Mouse (Mus musculus): ENCODE data around the gene Cnbd2. TPM values are rescaled to one million over a fixed set of nuclear protein-coding genes. Genes with fewer than 3 reads are reported as not detected.

Cnbd2 gene
- polyA plus RNA-seq, 1 experiment = 4.1 TPM

DNA sequence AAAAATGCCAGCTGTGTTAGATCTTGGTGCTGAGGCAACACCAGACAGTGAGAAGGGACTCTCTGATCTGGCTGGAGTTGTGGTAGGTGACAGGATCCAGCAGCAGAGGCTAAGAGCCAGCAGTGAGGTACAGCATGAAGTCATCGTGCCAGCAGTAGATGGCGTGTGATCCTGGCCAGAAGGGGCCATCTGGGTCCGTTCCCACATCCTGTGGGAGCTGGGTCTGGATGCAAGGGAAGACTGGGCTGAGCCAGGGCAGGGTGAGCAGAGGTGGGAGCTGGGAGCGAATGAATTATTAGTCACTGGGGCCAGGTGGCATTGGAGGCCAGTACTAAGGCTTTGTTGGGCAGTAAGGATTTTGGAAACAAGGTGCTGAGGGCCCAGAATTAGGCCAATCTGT, 30.9 kb upstream of the Cnbd2 start:
- no peak overlapping the region for H3ac ChIP-seq (ENCODE audit: control insufficient read depth, insufficient read length)
- no peak overlapping the region for H3K4me3 ChIP-seq
- no peak for TF ChIP-seq REST (IDR thresholded peaks at IDR 0.05; ENCODE audit: insufficient read depth, insufficient read length)
- TF ChIP-seq USF1 (IDR thresholded peaks at IDR 0.05; ENCODE audit: low read depth) = no peak
- TF ChIP-seq MYOD1 (IDR thresholded peaks at IDR 0.05; ENCODE audit: control insufficient read depth in 1 of 3, insufficient read length in 2 of 3, low read depth in 2 of 3) = no peak
- no peak for TF ChIP-seq MYOG (IDR thresholded peaks at IDR 0.05; ENCODE audit: control insufficient read depth in 1 of 3, insufficient read depth in 1 of 3, insufficient read length in 2 of 3, low read depth in 2 of 3)
- no peak for TF ChIP-seq POLR2A (IDR thresholded peaks at IDR 0.05; ENCODE audit: insufficient read length, low read depth)
- TF ChIP-seq TCF3 (IDR thresholded peaks at IDR 0.05; ENCODE audit: insufficient read length, low read depth) = no peak
- TF ChIP-seq TCF12 (IDR thresholded peaks at IDR 0.05; ENCODE audit: insufficient read depth, poor library complexity, severe bottlenecking) = no peak
- TF ChIP-seq POLR2AphosphoS2 (IDR thresholded peaks at IDR 0.05; ENCODE audit: insufficient read length, low read depth) = no peak
- no peak for TF ChIP-seq CEBPB (IDR thresholded peaks at IDR 0.05; ENCODE audit: insufficient read depth, poor library complexity, severe bottlenecking)
- TF ChIP-seq MAX (IDR thresholded peaks at IDR 0.05; ENCODE audit: low read depth) = no peak
- no peak for TF ChIP-seq E2F4 (IDR thresholded peaks at IDR 0.05; ENCODE audit: insufficient read depth)
- no peak for TF ChIP-seq SRF (IDR thresholded peaks at IDR 0.05; ENCODE audit: control insufficient read depth, insufficient read length, low read depth)
- H3K36me3 ChIP-seq (ENCODE audit: control insufficient read depth, insufficient read depth) = peaks cover 20% of the 10 kb centered on the region
- peaks cover 4% of the 10 kb centered on the region for H3K79me2 ChIP-seq (ENCODE audit: control insufficient read depth, insufficient read depth)
- peak overlapping the region; percentile 12 for H3K4me2 ChIP-seq (ENCODE audit: low read depth)
- H3K27me3 ChIP-seq (ENCODE audit: control insufficient read depth, insufficient read depth, insufficient read length) = no peaks in the 10 kb centered on the region

DNA sequence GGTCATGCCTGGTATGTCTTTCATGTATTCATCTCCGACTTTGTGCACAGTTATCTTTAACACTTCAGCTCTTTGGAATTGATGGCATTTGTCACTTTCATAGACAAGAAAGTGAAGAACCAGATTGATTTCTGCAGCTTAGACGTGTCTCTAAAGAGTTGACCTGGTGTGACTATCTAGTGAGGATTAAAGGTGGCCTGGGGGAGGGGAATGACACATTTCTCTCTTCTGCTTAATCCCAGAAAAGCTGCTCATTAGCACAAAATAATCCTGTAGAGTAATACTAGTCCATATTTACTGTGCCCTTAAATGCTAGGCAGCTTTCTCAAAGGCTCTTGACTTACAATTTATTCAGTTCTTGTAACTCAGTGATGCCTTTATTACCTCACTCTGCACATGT, 26.9 kb upstream of the Cnbd2 start:
- Histone ChIP-seq H3K4me3 (no peak overlapping the region), H3K4me2 (ENCODE audit: low read depth) (no peak overlapping the region), H3K27me3 (ENCODE audit: control insufficient read depth, insufficient read depth, insufficient read length) (no peaks in the 10 kb centered on the region), H3ac (ENCODE audit: control insufficient read depth, insufficient read length) (no peak overlapping the region), H3K36me3 (ENCODE audit: control insufficient read depth, insufficient read depth) (peaks cover 15% of the 10 kb centered on the region), H3K79me2 (ENCODE audit: control insufficient read depth, insufficient read depth) (peaks cover 4% of the 10 kb centered on the region)
- TF ChIP-seq REST (IDR thresholded peaks at IDR 0.05; ENCODE audit: insufficient read depth, insufficient read length) = no peak
- no peak for TF ChIP-seq TCF3 (IDR thresholded peaks at IDR 0.05; ENCODE audit: insufficient read length, low read depth)
- no peak for TF ChIP-seq TCF12 (IDR thresholded peaks at IDR 0.05; ENCODE audit: insufficient read depth, poor library complexity, severe bottlenecking)
- no peak for TF ChIP-seq MAX (IDR thresholded peaks at IDR 0.05; ENCODE audit: low read depth)
- TF ChIP-seq POLR2AphosphoS2 (IDR thresholded peaks at IDR 0.05; ENCODE audit: insufficient read length, low read depth) = no peak

DNA sequence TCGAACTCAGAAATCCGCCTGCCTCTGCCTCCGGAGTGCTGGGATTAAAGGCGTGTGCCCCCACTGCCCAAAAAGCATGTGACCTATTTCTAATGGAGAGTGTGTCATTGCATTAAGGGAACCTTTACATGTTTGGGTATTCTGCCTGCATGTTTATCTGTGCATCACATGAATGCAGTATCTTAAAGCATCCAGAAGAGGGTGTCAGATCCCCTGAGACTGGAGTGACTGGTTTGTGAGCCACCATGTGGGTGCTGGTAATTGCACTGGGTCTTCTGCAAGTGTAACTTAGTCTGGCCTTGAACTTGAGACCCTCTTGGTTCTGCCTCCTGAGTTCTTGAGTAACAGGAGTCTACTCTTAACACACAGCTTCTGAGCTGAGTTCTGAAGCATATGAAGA, 25.4 kb upstream of the Cnbd2 start:
- H3K27me3 ChIP-seq (ENCODE audit: control insufficient read depth, insufficient read depth, insufficient read length) = no peaks in the 10 kb centered on the region
- TF ChIP-seq USF1 (IDR thresholded peaks at IDR 0.05; ENCODE audit: low read depth) (no peak), MYOD1 (IDR thresholded peaks at IDR 0.05; ENCODE audit: control insufficient read depth in 1 of 3, insufficient read length in 2 of 3, low read depth in 2 of 3) (no peak), SRF (IDR thresholded peaks at IDR 0.05; ENCODE audit: control insufficient read depth, insufficient read length, low read depth) (no peak), MAX (IDR thresholded peaks at IDR 0.05; ENCODE audit: low read depth) (no peak), TCF3 (IDR thresholded peaks at IDR 0.05; ENCODE audit: insufficient read length, low read depth) (no peak), POLR2A (IDR thresholded peaks at IDR 0.05; ENCODE audit: insufficient read length, low read depth) (no peak)
- no peak overlapping the region for H3K4me3 ChIP-seq

DNA sequence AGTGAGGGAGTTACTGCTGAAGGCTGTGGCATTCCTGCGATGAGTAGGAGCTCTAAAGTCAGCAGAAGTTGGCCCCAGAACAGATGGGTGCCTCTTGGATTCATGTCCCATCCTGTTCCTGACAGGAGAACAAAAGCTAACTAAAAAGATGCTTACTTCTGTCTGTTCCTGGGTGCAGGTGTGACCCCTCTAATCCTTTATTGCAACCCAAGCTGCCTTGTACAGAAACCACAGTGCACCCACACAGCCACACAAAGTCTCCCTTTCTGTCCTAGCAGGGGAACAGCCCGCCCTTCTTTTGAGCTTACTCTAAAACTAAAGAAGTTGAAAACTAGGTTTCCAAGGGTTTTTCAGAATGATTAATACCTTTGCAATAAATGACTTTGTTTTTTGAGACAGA, 23.9 kb upstream of the Cnbd2 start:
- no peak overlapping the region for H3ac ChIP-seq (ENCODE audit: control insufficient read depth, insufficient read length)
- no peak overlapping the region for H3K4me2 ChIP-seq (ENCODE audit: low read depth)
- H3K79me2 ChIP-seq (ENCODE audit: control insufficient read depth, insufficient read depth) = no peaks in the 10 kb centered on the region
- no peaks in the 10 kb centered on the region for H3K27me3 ChIP-seq (ENCODE audit: control insufficient read depth, insufficient read depth, insufficient read length)
- TF ChIP-seq MYOD1 (IDR thresholded peaks at IDR 0.05; ENCODE audit: control insufficient read depth in 1 of 3, insufficient read length in 2 of 3, low read depth in 2 of 3) (no peak), TCF12 (IDR thresholded peaks at IDR 0.05; ENCODE audit: insufficient read depth, poor library complexity, severe bottlenecking) (no peak), MAX (IDR thresholded peaks at IDR 0.05; ENCODE audit: low read depth) (no peak), E2F4 (IDR thresholded peaks at IDR 0.05; ENCODE audit: insufficient read depth) (no peak), SRF (IDR thresholded peaks at IDR 0.05; ENCODE audit: control insufficient read depth, insufficient read length, low read depth) (no peak), MYOG (IDR thresholded peaks at IDR 0.05; ENCODE audit: control insufficient read depth in 1 of 3, insufficient read depth in 1 of 3, insufficient read length in 2 of 3, low read depth in 2 of 3) (no peak), POLR2AphosphoS2 (IDR thresholded peaks at IDR 0.05; ENCODE audit: insufficient read length, low read depth) (no peak), USF1 (IDR thresholded peaks at IDR 0.05; ENCODE audit: low read depth) (no peak), CEBPB (IDR thresholded peaks at IDR 0.05; ENCODE audit: insufficient read depth, poor library complexity, severe bottlenecking) (no peak), POLR2A (IDR thresholded peaks at IDR 0.05; ENCODE audit: insufficient read length, low read depth) (no peak), TCF3 (IDR thresholded peaks at IDR 0.05; ENCODE audit: insufficient read length, low read depth) (no peak), REST (IDR thresholded peaks at IDR 0.05; ENCODE audit: insufficient read depth, insufficient read length) (no peak)
- H3K4me3 ChIP-seq = no peak overlapping the region
- peaks cover 11% of the 10 kb centered on the region for H3K36me3 ChIP-seq (ENCODE audit: control insufficient read depth, insufficient read depth)

More for the DNA sequence above, 25.4 kb upstream of the Cnbd2 start:
- Histone ChIP-seq H3K4me2 (ENCODE audit: low read depth) (no peak overlapping the region), H3ac (ENCODE audit: control insufficient read depth, insufficient read length) (no peak overlapping the region), H3K36me3 (ENCODE audit: control insufficient read depth, insufficient read depth) (peaks cover 11% of the 10 kb centered on the region), H3K79me2 (ENCODE audit: control insufficient read depth, insufficient read depth) (no peaks in the 10 kb centered on the region)

DNA sequence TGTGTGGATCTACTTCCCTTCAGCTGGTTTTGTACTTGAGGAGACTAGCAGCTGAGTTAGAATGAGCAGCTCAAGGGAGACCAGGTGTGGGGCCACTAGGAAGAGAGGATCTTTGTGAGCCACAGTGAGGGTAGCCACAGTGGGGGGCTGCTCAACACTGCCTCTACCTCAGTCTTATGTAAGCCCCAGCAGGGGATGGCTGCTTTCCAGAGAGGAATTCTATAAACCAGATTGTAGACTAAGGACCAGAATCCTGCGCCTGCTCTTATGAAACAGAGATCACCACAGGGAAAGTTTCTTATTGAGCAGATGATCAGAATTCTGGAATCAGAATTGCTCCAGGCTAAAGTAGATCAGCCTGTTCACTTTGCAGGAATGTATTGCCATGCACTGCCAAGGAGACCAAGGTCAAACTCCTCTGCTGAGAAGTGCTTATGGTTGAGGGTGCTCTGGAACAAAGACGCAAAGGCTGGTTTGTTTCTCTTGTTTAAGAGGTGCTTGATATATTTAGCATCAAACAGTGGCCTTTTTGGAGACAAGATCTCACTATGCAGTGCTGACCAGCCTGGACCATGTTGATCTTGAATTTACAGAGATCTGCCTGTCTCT, 22.4 kb upstream of the Cnbd2 start:
- TF ChIP-seq SRF (IDR thresholded peaks at IDR 0.05; ENCODE audit: control insufficient read depth, insufficient read length, low read depth) (no peak), REST (IDR thresholded peaks at IDR 0.05; ENCODE audit: insufficient read depth, insufficient read length) (no peak), POLR2AphosphoS2 (IDR thresholded peaks at IDR 0.05; ENCODE audit: insufficient read length, low read depth) (no peak), E2F4 (IDR thresholded peaks at IDR 0.05; ENCODE audit: insufficient read depth) (no peak), USF1 (IDR thresholded peaks at IDR 0.05; ENCODE audit: low read depth) (no peak), MYOG (IDR thresholded peaks at IDR 0.05; ENCODE audit: control insufficient read depth in 1 of 3, insufficient read depth in 1 of 3, insufficient read length in 2 of 3, low read depth in 2 of 3) (no peak), CEBPB (IDR thresholded peaks at IDR 0.05; ENCODE audit: insufficient read depth, poor library complexity, severe bottlenecking) (no peak), TCF3 (IDR thresholded peaks at IDR 0.05; ENCODE audit: insufficient read length, low read depth) (no peak), MAX (IDR thresholded peaks at IDR 0.05; ENCODE audit: low read depth) (no peak), TCF12 (IDR thresholded peaks at IDR 0.05; ENCODE audit: insufficient read depth, poor library complexity, severe bottlenecking) (no peak), MYOD1 (IDR thresholded peaks at IDR 0.05; ENCODE audit: control insufficient read depth in 1 of 3, insufficient read length in 2 of 3, low read depth in 2 of 3) (no peak), POLR2A (IDR thresholded peaks at IDR 0.05; ENCODE audit: insufficient read length, low read depth) (no peak)
- Histone ChIP-seq H3K79me2 (ENCODE audit: control insufficient read depth, insufficient read depth) (no peaks in the 10 kb centered on the region), H3ac (ENCODE audit: control insufficient read depth, insufficient read length) (no peak overlapping the region), H3K36me3 (ENCODE audit: control insufficient read depth, insufficient read depth) (peaks cover 10% of the 10 kb centered on the region), H3K4me3 (no peak overlapping the region), H3K4me2 (ENCODE audit: low read depth) (no peak overlapping the region), H3K27me3 (ENCODE audit: control insufficient read depth, insufficient read depth, insufficient read length) (no peaks in the 10 kb centered on the region)
